Mouse (Mus musculus) CD4-positive, CD25-positive, alpha-beta regulatory T cell, adult 4 months (primary cell): ENCODE data around the gene Samd3. TPM values are rescaled to one million over a fixed set of nuclear protein-coding genes. Genes with fewer than 3 reads are reported as not detected.

Experiments used
- ATAC-seq: one replicate; pipeline ENCODE4 v1.8.0; 2017
- polyA plus RNA-seq, 2 experiments: library from polyadenylated mRNA; unstranded; fragments of 100-300 nt; shearing (Covaris generic); gene quantifications; one replicate each; pipeline ENCODE4 v1.2.1; 2017

Samd3 gene
- polyA plus RNA-seq, 2 experiments from 2014 or later, result 1.2 to 1.8 TPM

- ATAC-seq, result no peak
Measured at GRCm38 (mm10) chr10:26303485-26303884, 74.0 kb downstream of the Samd3 start.

GRCm38 (mm10) chr10:26314327-26314726, 84.8 kb downstream of the Samd3 start:
- ATAC-seq, result no peak

GRCm38 (mm10) chr10:26320679-26321078, 91.2 kb downstream of the Samd3 start:
- no peak for ATAC-seq

Other genes starting within 250 kb of the Samd3 start
- gene Gm9767, start 151.5 kb upstream of the Samd3 start, polyA plus RNA-seq, result not detected
- not detected for gene Tmem200a, start 150.7 kb upstream of the Samd3 start, polyA plus RNA-seq
- 10 to 100 TPM; 13.4 to 14.9 TPM for gene L3mbtl3, start 146.3 kb downstream of the Samd3 start, polyA plus RNA-seq